Mouse (Mus musculus) embryonic fibroblast, embryonic 13.5 days (primary cell): ENCODE results near the gene Hyal3.

ENCODE experiments used
- CTCF ChIP-seq: IDR thresholded peaks from 2 replicates; pipeline ENCODE4 v1.5.1; 2011; ENCODE audit warnings: mild to moderate bottlenecking, control low read depth, low read length, moderate library complexity, borderline replicate concordance; ENCODE audit not compliant: insufficient read depth
- POLR2A ChIP-seq: IDR thresholded peaks from 2 replicates; pipeline ENCODE4 v1.6.1; 2011; ENCODE audit warnings: low read depth, mild to moderate bottlenecking, control low read depth, low read length, moderate library complexity

DNA sequence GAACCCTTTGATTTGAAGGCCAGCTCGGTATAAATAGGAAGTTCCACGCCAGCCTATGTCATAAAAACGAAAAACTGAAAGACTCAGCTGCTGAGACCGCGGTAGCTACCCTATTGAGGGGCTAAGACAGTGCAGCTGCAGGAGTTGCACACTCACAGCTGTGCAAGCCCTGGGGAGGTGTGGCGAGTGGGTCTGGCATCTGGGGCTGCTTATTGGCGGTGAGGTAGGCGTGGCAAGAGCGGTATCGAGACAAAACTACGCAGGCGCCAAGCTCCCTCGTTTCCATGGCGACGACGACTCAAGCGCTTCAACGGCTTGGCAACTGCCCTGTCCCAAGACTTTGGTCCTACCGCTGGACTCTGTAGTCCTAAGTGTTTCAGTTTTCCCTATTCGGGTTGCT is 33.6 kb upstream of the Hyal3 start, which contains the start of gene Zmynd10:
- TF ChIP-seq CTCF (no peak), POLR2A (no peak)
